Mouse (Mus musculus) gonadal fat pad, adult 2 months (tissue): Measurements from ENCODE around the gene Zfp791. TPM values are rescaled to one million over a fixed set of nuclear protein-coding genes. Genes with fewer than 3 reads are reported as not detected.
"Not testable (repeated sequence)": the region's sequence is repeated elsewhere in the genome, so short reads cannot be mapped to it uniquely, and the experiment has no call there.

Experiments used
- DNase-seq: peaks from one replicate; pipeline ENCODE4 v3.0.0-alpha.2; 2012; ENCODE audit warnings: low read depth
- polyA plus RNA-seq: library from polyadenylated mRNA; depleted of rRNA; stranded (reverse); fragments of >200 nt; gene quantifications from 2 replicates; pipeline ENCODE4 v1.2.3, GENCODE M21; 2012

Gene Zfp791
- polyA plus RNA-seq, 1 experiment: 2.5 TPM

DNA sequence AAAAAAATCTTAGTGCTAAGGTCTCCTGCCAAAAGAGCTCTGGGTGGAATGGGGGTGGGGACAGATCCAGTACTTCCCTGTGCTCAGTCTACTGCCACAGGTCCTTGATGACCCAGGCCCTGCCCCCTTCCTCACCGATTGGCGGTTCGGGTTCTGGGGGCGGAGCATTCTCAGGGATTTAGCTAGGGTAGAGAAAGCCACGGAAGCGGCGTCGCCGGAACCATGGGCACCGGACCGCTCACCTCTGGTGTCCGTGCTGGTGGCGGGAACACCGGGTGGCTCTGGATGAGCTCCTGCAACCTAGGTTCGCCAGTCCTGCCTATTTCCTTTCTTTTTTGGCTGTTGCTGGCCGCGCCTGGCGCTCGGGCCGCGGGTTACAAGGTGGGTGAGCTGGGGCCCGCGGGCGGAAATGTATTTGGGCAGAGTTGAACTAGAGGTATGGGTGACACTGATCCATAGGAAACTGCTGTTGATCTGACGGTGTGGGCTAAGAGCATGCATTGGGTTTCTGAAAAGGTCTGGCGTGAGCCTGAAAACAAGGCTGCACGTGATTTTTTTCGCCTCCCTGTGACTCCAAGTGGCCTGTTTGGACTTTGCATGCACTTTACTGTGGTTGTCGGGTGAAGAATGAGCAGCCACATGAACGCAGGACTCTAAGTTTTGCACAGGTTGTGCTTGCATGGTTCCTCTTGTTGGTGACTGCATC is 39.6 kb downstream of the Zfp791 start, which contains the start of gene Man2b1:
TSS of gene Man2b1 (plus strand) at position 163 of the 706 bp plus-strand sequence.
- DNase-seq: no peak

DNA sequence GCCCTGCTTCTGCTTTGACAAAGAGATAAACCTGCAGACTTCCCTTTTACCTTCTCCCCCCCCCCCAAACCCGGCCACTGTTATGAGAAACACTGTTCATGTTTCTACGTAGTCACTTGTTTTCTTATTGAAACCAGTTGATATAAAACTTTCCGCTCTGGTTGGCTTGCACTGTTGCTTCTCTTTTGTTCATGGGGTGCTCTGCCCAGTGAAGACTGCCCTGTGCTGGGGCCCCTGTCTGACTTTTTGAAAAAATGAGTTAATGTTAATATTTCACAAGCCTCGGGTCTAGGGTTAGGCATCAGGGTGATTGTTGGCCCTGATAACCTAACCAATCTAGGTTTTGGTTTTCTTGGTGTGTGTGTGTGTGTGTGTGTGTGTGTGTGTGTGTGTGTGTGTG is 40.7 kb downstream of the Zfp791 start:
- DNase-seq: not testable (repeated sequence)

GRCm38 (mm10) chr8:85081216-85081555 is 41.7 kb downstream of the Zfp791 start, which contains the start of gene Wdr83:
Gene Wdr83, minus strand, starts transcription at chr8:85081306.
- no peak for DNase-seq

DNA sequence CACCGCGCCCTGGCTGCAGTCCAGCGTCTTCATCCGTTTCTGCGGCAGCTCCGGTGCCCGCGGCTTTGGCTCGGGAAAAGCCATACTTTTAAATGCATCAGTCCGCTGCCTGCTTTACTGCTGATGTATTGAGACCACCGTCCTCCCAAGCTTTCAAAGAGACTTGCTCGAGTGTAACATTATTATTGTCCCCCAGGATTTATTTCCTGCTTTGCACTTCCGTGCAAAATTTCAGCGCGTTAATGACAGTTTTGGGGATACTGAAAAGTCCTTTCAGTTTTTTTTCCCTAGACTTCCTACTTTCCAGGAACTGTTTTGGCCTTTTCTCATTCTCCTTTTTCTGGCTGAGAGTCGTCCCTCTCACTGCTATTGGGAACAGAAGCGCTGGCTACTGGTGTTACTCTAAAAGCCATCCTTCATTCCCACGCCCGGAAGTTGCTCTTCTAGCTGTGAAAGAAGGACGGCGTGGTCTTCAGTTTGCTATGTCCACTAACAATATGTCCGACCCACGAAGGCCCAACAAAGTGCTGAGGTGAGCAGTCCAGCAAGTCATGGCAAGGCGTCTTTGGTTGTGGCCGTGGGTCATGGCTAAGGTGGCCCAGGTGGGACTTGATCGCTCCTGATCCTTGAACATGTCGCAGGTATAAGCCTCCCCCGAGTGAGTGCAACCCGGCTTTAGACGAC is 42.2 kb downstream of the Zfp791 start, which contains the start of gene Wdr83os:
TSS of gene Wdr83os (plus strand) at position 209 of the 684 bp plus-strand sequence.
- DNase-seq: no peak

DNA sequence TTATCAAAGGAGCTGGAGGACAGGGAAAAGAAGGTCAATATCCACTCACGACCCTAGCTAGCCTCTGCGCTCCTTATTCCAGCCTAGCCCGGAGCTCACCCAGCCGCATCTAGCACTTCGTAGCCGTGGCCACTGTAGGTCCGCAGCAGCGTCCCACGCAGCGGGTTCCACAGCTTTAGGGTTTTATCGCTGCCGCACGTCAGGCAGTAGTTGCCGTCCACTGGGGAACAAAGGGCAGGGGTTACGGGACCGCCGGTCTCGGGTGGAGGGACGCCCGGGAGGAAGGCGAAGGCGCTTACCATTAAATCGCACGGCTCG is 42.7 kb downstream of the Zfp791 start:
- no peak for DNase-seq

GRCm38 (mm10) chr8:85076993-85077392 is 45.9 kb downstream of the Zfp791 start:
- DNase-seq: no peak

DNA sequence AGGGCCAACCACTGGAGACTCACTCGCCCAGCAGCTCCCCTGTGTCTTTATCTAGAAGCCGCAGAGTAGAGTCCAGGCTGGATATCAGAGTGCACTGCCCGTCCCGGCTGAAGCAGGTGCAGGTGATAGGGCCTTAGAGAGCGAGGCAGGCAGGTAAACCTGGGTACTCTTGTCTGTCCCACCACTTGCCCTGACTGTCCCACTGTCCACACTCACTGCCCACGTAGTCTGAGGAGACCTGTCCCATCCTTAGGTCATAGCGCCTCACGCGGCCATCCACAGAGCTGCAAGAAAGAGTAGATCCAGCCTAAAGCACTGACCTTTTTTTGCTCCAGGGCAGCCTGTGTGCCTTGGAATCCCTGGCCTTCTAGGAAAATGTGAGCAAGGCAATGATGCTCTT is 46.9 kb downstream of the Zfp791 start:
- DNase-seq: no peak

DNA sequence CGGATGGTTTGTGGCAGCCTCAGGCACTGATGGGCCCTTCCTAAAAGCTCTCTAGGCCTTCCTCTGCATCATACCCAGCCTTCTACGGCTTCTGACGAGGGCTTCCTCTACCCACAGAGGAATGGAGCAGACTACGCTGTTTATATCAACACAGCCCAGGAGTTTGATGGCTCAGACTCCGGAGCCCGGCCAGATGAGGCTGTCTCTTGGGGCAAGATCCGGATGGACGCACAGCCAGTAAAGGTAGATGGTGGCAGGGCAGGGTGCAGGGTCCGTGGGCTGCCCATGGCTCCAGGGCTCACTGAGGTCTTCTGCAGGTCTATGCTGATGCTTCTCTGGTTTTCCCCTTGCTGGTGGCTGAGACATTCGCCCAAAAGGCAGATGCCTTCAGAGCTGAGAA is 48.3 kb downstream of the Zfp791 start:
- no peak for DNase-seq

GRCm38 (mm10) chr8:85074167-85074566 is 48.7 kb downstream of the Zfp791 start:
- no peak for DNase-seq

- DNase-seq: no peak
Observed at GRCm38 (mm10) chr8:85073041-85073612, 49.8 kb downstream of the Zfp791 start.

- DNase-seq: no peak
Observed at GRCm38 (mm10) chr8:85072364-85072929, 50.4 kb downstream of the Zfp791 start.

DNA sequence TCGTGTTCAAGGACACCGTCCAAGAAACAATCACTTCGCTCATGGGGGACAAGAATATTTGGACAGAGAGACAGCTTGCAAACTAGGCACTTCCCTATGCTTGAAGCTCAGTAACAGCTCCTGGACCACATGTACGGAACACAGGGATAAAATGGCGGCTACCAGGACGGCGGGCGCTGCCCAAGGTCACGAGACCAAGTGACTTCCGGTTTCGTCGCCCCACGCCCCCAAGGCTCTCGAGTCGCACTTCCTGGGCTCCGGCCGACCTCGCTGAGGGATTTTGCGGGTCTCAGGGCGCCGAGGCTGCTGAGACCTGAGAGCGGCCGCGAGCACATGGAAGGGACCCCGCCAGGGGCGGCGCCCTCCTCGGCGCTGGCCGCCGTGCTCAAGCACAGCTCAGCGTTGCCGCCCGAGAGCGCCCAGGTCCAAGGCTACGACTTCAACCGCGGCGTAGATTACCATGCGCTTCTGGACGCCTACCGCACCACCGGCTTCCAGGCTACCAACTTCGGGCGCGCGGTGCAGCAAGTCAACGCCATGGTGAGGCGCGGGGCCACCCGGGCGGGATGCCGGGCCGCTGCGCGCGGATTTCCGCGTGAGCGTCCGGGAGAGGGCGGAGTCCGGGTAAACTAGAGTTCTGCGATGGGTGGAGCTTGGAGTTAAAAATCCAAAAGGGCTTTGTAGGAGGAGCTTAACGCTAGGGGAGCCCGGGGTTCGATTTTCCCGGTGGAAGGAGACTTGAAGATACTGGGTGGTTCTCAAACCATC is 51.2 kb downstream of the Zfp791 start, which contains the start of gene Dhps:
TSS of gene Dhps (plus strand) at position 244 of the 768 bp plus-strand sequence.
- DNase-seq: no peak

DNA sequence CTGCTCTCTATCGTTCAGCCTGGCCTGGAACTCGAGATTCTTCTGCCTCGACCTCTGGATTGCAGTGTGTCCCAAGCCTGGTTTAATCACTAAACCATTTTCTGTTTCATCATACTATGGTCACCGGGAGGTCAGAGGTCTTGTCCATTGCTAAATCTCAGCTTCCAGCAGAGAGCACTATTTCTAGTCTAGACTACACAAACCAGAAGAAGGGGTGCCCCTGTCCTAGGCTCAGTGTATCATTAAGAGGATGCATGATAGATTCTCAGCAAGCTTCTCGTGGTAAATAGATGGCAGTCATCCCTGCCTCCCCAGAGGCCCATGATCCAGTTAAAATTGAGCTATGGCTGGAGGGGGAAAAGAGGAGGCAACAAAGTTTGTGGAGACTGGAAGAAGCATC is 51.9 kb downstream of the Zfp791 start:
- no peak for DNase-seq

GRCm38 (mm10) chr8:85067982-85068381 is 54.9 kb downstream of the Zfp791 start, which contains the start of gene Gm5741:
Gene Gm5741, minus strand, starts transcription at chr8:85067982.
- DNase-seq: no peak

GRCm38 (mm10) chr8:85067155-85067554 is 55.7 kb downstream of the Zfp791 start:
- DNase-seq: peak; percentile 64

DNA sequence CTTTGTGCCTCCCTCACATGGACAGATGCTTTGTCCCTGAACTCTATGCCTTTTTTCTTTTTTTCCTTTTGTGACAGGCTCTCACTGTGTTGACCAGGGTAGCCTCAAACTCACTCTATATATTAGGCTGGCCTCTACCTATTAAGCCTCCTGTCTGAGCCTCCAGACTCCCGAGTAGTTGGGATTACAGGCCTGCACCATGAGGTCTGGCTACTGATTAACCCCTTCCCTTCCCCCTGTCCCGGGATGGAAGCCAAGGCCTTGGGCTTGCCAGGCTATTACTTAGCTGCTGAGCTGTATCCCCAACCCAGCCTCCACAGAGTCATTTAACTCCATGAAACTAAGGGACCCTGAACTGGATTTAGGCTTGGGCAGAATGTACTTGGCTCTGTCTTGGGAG is 57.7 kb downstream of the Zfp791 start:
- DNase-seq: no peak

- no peak for DNase-seq
Observed at GRCm38 (mm10) chr8:85062603-85063002, 60.3 kb downstream of the Zfp791 start.

DNA sequence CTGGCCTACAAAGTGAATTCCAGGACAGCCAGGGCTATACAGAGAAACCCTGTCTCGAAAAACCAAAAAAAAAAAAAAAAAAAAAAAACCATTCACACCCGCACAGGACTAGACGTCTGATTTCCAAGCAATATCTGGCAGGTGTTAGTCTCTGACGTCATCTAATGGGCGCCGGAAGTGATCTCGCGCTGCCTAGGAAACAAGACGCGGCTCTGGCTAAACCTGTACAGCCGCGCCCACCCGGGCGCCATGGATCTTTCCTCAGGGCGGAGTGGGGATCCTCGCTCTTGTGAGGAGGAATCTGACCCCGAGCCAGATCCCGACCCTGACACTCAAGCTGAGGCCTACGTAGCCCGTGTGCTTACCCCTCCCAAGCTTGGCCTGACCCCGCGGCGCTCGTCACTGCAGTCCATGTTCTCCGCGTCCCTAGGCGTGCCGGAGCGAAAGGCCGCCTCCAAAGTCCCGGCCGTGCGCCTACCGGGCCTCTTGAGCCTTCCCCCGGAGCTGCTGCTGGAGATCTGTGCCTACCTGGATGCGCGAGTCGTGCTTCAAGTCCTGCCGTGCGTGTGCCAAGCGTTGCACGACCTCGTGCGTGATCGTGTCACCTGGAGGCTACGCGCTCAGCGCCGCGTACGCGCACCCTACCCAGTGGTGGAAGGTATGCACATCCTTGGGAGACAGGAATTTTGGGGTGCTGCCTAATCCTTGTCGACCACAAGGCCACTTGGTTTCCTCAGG is 62.8 kb downstream of the Zfp791 start, which contains the start of gene Fbxw9:
TSS of gene Fbxw9 (plus strand) at position 177 of the 738 bp plus-strand sequence.
- no peak for DNase-seq
